Mouse (Mus musculus) ES-E14 (cell line): ENCODE results near the gene 1600002K03Rik.

ENCODE experiments used
- CHD2 ChIP-seq: IDR thresholded peaks from 2 replicates; pipeline ENCODE4 v1.6.1; 2014; ENCODE audit warnings: mild to moderate bottlenecking, low read depth, low read length, inconsistent platforms
- HCFC1 ChIP-seq: IDR thresholded peaks from 2 replicates; pipeline ENCODE4 v1.6.1; 2012; ENCODE audit warnings: low read length, inconsistent platforms, borderline replicate concordance; ENCODE audit not compliant: insufficient read depth
- ZC3H11A ChIP-seq: IDR thresholded peaks from 2 replicates; pipeline ENCODE4 v1.6.1; 2012; ENCODE audit warnings: low read depth, mild to moderate bottlenecking, inconsistent platforms, low read length, borderline replicate concordance
- ZNF384 ChIP-seq: IDR thresholded peaks from 2 replicates; pipeline ENCODE4 v1.6.1; 2012; ENCODE audit warnings: low read depth, low read length, inconsistent platforms

DNA sequence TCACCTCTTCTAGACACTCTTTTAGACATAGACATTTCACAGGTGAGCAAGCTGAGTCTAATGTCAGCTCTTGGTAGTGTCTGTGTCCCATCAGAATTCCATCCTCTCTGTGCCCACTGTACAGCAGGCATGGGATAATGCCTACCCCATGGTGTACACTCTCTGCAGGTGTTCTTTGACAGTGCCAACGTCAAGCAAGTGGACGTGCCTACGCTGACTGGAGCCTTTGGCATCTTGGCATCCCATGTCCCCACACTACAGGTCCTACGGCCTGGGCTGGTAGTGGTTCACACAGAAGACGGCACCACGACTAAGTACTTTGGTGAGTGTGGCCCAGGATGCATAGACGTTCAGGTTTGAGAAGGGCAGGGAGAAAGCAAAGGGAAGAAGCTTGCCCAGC lies 29.1 kb upstream of the 1600002K03Rik start:
- TF ChIP-seq ZC3H11A = no peak
- TF ChIP-seq HCFC1 = no peak
- TF ChIP-seq CHD2 = no peak
- no peak for TF ChIP-seq ZNF384
